Mouse (Mus musculus) fat pad, adult 2 months (tissue): ENCODE data around the gene Cmss1.

Source experiments
- DNase-seq: peaks from one replicate; pipeline ENCODE4 v3.0.0-alpha.2; 2011; ENCODE audit warnings: low read depth, low spot score; ENCODE audit errors: extremely low read depth

Gene Cmss1

DNA sequence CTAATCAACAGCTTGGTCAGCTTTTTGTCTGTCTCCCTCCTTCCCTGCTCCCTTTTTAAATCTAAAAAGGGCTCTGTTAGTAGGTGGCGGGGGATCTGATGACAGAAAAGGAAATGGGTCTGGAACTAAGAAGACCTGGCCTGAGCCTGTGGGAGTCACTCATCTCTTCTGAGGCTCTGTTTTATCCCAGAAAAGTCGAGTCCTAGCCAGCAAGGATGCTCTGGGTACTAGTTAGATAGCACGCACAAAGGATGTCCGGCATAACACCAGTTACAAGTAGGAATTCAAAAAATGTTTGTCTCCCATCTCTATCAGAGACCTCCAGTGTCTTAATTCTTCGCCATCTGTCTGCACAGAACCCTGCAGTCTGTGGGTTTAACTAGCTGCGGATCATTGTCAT is 301.2 kb downstream of the Cmss1 start:
- no peak for DNase-seq

GRCm38 (mm10) chr16:57303716-57304115 is 302.9 kb downstream of the Cmss1 start:
- no peak for DNase-seq

DNA sequence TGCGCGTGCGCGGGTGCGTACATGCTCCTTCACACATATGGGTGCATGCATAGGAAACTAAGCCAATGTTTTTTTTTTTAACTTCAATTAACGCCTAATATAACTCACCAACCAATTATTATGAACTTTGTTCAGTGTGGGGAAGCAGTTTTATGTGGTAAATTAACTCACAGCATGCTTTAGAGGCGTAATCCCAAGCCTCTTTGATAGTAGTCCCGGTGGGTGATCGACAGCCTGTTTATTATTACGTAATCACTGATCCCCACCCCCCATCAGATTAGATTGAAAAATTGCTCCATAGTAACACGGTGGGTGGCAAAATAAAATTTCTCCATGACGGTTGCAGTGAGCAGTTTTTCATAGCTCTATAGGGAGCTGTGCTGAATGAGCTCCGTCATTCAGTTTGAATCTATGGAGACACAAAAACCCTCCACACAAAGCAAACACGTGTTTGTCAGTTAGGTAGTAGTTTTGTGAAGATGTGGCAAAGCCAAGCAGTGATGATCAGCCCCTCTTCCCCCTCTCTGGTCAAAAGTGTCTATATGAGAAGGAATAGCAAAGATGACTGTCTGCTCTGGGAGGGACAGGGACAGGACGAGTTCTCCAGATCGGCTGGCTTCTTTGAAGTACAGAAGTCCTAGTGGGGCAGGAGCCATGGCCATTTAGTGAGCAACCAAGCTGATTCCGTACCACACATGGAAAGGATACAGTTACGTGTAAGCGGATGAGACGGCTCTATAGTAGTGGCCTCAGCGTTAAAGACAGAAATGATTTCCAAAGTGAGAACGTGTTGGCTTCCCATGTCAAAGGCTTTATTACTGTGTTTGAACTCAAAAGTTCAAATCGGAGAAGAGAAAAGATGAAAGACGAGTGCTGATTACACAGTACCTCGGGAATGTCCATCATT is 303.6 kb downstream of the Cmss1 start:
- DNase-seq = no peak

DNA sequence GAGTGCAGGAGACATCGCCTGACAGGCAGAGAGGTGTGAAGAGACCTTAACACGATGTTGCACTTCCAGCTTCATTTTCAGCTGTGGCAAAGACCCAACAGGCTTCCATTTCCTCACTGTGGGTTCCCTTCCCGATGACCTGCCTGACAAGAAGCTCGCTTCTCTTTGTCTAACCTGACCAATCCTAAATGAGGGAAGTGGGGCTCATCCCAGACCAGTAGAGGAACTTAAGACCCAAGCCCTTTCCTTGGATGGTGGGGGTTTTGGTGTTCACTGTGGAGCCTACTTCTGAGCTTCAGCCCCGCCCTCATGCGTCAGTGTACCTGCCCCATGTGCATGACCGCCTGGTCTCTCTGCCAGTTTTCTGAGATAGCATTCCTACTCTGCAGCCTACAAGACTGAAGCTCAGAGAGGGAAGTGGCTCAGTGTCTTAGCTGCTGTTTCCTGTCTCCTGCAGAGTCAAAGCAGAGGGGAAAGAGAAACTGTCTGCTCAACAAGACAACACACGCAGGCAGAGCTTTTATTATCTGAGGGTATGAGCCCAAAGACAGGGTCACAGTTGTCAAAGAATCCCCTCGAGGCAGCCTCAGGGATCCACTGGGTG is 305.1 kb downstream of the Cmss1 start:
- DNase-seq = no peak

DNA sequence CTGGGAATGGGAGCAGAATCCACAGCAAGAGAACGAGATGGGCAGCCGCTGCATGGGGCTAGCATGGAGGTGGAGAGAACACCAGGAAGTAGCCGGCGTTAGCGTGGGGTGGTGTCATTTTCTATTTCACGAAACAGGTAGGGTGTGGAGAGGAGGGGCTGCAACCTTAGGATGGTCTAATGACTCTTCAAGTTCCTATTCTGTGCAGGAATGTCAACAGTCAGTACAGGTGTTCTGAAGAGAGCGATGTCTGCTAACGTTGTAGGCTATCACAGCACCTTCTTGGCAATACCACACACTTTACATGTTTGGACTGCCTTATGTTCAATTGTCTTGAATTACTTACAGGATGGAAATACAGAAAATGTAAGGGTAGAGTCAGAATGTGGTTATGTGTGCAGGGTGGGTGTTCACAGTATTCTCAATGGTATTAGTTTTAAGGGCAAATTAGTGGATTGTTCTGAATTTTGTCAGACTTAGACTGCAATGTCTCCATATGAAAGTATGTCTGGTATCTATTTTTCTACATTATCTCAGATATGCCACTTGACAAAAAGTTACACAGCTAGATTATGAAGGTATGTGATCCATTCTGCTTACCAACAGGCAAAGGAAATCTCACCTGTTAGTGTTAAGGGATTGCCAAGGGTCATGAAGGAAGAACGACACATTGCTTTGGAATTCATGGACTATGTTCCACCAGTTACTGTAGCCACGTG is 311.3 kb downstream of the Cmss1 start:
- no peak for DNase-seq

DNA sequence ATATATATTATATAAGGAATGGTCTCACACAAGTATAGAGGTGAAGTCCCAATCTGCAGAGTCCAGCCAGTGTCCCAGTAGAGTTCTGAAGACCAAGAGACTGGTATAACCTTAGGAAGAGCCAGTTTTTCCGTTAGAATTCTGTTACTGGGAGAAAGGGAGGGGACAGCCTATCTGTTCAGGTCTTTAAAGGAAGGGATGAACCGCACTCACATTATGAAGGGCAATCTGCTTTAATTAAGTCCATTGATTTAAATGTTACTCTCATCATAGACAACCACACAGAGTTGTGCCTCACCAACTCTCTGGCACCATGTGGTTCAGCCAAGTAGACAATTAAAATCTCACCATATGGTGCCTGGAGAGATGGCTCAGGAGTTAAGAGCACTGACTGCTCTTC is 313.9 kb downstream of the Cmss1 start, which contains the start of gene Tmem30c:
Tmem30c (minus strand) TSS at position 101 of the 400 bp plus-strand sequence.
- DNase-seq = no peak

- DNase-seq = no peak
Measured at GRCm38 (mm10) chr16:57292296-57292695, 314.4 kb downstream of the Cmss1 start.

- no peak for DNase-seq
Measured at GRCm38 (mm10) chr16:57291696-57292095, 315.0 kb downstream of the Cmss1 start.

DNA sequence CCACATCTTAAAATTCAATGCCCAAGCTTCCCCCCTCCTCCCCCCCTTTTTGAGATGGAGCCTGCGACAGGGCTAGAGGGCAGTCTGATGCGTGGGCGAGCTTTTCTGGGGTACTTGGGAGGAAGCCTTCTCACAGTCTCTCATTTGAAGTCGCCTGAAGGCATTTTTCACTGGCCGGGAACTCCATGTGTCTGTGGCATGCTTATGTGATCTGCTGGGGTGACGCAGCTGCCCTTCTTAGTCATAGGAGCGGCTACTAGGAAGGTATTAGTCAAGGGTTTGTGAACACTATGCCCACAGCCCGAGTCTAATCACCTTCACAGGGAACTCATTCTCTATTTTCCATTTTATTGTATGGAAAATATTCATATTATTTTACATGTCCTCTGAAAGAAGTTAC is 325.2 kb downstream of the Cmss1 start:
- DNase-seq = no peak

GRCm38 (mm10) chr16:57280221-57281217 is 326.1 kb downstream of the Cmss1 start:
- no peak for DNase-seq

DNA sequence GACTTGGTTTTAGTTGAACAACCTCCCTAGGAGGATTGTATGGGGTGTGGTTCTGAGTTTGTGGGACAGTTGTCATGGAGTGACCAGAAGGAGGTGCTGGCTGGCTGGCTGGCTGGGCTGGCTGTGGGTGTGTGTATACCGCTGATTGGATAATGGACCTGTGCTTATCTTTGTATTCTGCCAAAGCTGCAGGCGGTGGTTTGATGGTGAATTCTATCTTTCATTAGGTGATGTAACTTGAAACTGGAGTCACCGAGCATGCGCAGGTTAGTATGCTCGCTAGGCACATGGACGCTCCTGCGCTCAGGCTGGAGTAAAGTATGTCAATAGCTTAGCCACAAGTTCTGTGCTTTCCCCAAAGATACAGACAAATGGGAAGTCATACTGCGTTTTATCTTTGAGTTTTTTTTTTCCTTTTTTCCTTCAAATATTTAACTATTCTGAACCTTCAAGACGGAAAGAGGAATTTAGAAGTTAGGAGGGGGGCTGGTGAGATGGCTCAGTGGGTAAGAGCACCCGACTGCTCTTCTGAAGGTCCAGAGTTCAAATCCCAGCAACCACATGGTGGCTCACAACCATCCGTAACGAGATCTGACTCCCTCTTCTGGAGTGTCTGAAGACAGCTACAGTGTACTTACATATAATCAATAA is 327.6 kb downstream of the Cmss1 start:
- no peak for DNase-seq

DNA sequence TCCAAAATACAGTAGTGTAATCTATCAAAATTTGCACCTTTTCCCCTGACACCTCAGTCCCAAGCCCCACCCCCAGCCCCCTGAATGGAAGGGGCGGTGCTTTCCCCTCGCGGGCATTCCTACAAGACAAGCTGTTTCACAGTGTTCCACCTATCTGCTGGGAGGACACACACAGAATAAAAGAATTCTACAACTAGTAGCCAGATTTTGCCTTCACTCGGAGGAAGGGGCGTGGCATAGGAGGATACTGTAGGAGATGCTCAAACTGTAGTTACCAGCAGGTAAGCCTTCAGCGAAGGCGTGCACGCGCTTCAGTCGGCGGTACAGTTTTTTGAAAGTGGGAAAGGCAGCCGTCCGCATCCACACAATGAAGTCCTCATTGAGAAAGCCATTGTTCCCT is 336.9 kb downstream of the Cmss1 start:
- no peak for DNase-seq

DNA sequence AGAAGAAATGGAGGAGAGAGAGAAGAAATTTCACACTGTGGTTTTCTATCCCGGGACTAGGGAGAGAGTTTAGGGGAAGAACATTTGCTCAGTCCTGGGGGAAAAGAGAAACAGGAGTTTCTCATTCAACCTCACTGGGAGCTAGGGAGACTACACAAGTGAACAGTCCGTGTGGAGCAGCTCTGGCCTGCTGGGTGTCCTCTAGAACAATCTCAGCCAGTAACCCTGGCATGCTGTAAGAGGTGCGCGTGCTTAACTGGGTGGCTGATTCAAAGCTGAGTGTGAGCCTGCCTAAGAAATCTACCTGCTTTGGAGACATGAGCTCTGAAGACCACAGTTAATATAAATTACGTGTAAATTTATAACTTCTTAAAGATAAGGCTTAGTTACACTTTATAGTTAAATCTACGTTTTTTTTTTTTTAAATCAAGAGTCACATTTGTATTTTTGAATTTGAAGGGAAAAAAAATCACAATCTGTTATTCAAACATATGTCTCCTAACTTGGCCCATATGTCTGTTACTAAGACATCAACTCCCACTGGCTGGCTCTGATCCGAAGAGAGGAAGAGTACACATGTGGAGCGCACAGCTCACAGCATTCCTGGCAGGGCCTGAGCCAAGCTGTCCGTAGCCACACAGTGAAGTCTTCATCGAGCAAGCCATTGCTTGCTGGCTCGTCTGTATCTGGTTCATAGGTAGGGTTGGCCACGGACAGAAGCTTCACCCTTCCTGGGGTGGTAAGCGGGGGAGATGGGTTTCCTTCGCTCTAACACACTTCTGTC is 338.4 kb downstream of the Cmss1 start:
- no peak for DNase-seq

- DNase-seq = no peak
Measured at GRCm38 (mm10) chr16:57267068-57267467, 339.6 kb downstream of the Cmss1 start.

GRCm38 (mm10) chr16:57260152-57260551 is 346.5 kb downstream of the Cmss1 start:
- no peak for DNase-seq

DNA sequence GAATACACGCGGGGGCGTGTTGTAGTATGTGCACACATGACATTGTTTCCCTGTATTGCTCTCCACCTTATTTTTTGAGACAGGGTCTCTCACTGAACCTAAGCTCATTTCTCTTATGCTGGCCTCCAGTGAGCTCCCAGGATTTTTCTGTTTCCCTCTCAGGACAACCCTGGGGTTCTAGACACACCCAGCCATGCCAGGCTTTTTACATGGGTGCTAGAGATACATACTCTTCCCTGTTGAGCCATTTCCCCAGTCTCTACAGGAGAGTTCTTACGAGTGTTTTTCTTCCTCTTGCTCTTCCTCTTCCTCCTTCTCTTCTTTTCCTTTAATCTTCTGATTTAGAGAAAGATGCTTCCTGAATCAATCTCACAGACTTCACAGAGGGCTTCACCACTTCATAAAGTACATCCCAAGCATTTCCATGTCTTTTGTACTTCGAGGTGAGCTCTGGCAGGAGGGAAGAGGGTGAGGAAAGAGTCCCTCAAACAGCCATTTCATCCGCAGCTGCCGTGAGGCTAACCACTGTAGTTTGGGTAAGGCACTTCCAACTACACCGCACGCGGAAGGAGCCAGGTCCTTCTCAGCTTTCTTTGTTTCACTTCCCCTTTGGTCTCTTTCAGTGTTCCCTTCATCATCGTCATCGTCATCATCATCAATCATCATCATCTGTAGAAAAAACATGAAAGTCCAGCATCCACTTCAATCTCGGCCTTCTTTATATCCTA is 347.1 kb downstream of the Cmss1 start:
- no peak for DNase-seq
